Mouse (Mus musculus) forebrain, embryonic 11.5 days (tissue): Measurements from ENCODE around the gene Suco. TPM values are rescaled to one million over a fixed set of nuclear protein-coding genes. Genes with fewer than 3 reads are reported as not detected.

Experiments
- ATAC-seq: fragments of 200-750 bp; cut with Nextera tagmentation; replicated peaks from 2 replicates; pipeline ENCODE4 v1.8.0; 2017; ENCODE audit warnings: moderate TSS enrichment; ENCODE audit not compliant: low FRiP score
- DNase-seq: peaks from one replicate; pipeline ENCODE4 v3.0.0-alpha.2; 2017; ENCODE audit warnings: low spot score
- H3K27ac ChIP-seq: fragments of 300-500 bp; sonication (generic); 2 replicates; pipeline ENCODE4 v1.5.1; 2014; ENCODE audit warnings: low read depth, low read length
- H3K27me3 ChIP-seq: fragments of 300-500 bp; sonication (generic); 2 replicates; pipeline ENCODE4 v1.6.1; 2014; ENCODE audit warnings: mild to moderate bottlenecking, low read length, mixed read lengths; ENCODE audit not compliant: control insufficient read depth, insufficient read depth
- H3K36me3 ChIP-seq: fragments of 300-500 bp; sonication (generic); 2 replicates; pipeline ENCODE4 v1.6.1; 2014; ENCODE audit warnings: mild to moderate bottlenecking, low read length, moderate library complexity, mixed read lengths; ENCODE audit not compliant: control insufficient read depth, insufficient read depth
- H3K4me1 ChIP-seq: fragments of 300-500 bp; sonication (generic); replicated peaks from 2 replicates; pipeline ENCODE4 v1.6.1; 2014; ENCODE audit warnings: low read length, mixed read lengths; ENCODE audit not compliant: control insufficient read depth, insufficient read depth
- H3K4me2 ChIP-seq: fragments of 300-500 bp; sonication (generic); 2 replicates; pipeline ENCODE4 v1.6.1; 2014; ENCODE audit warnings: low read depth, mild to moderate bottlenecking, low read length, moderate library complexity, mixed read lengths; ENCODE audit not compliant: severe bottlenecking
- H3K4me3 ChIP-seq: fragments of 300-500 bp; sonication (generic); 2 replicates; pipeline ENCODE4 v1.5.1; 2014; ENCODE audit warnings: low read depth, low read length
- H3K9ac ChIP-seq: fragments of 300-500 bp; sonication (generic); 2 replicates; pipeline ENCODE4 v1.6.1; 2014; ENCODE audit warnings: low read length
- H3K9me3 ChIP-seq: fragments of 300-500 bp; sonication (generic); 2 replicates; pipeline ENCODE4 v1.6.1; 2016; ENCODE audit warnings: low read length, mixed read lengths; ENCODE audit not compliant: control insufficient read depth
- WGBS: fragments of 180-500 bp; shearing (Covaris S2); extraction: QIAGEN DNeasy Blood & Tissue Kit; methylation state at CpG from one replicate; pipeline ENCODE4 v1.1.7; 2014; 5-methylcytosine and 5-hydroxymethylcytosine counted together
- polyA plus RNA-seq: library from polyadenylated mRNA; unstranded; fragments of >200 nt; fragmentation: Nextera tagmentation; extraction: Ambion mirVana; gene quantifications from 2 replicates; pipeline ENCODE4 v1.2.1, GENCODE M21; 2014

Suco gene
- polyA plus RNA-seq, result 28.2 and 34.0 TPM in 2 replicates

DNA sequence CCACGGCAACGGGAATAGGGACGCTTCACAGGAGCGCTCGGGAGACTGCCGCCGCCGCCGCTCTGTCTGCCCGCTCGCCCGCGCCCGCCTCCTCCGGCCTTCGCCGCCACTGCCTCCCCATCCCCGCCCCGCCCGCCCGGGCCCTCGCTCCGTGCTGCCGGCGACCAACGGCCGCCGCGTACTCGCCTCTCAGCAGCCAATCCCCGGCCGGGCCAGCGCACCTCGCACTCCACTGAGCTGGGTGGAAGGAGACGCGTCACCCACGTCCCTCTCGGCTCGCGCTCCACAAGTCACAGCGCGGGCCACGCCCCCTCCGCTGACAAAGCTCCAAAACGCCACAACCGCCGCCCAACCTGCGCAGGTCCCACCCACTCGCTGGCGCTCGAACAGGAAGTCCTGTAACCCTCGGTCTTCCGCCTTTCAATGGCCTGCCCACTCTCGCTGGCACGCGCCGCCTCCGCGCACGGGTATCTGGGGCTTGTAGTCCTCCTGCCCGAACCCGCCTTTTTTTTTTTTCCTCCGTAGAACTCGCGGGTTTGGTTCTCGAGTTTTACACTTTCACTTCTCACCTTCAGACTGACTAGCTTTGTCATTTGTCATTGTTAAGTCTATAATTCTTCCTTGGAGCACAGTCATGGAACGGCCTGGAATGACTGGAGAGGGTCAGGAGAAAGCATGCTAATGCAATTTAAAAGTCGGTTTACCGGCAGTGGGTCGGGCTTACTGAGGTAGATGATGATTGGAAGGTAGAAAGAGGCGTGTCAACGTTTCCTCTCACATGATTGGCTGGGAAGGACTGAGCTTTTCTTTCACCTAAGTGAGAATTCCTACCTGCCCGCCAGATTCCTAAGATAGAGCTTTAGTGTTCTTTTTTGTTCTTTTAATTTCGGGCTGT, at the start of gene Suco:
Gene Suco (minus strand): TSS at position 130 of the 895 bp plus-strand sequence.
- H3K36me3 ChIP-seq, result no peaks in the 10 kb centered on the region
- peak within 1 kb of the TSS; percentile 82 for H3K4me3 ChIP-seq
- H3K4me1 ChIP-seq, result peaks cover 3% of the 10 kb centered on the region; the same call in 1 of the 2 replicates
- H3K27me3 ChIP-seq, result no peaks in the 10 kb centered on the region
- ATAC-seq (peak; percentile 98), DNase-seq (peak; percentile 99)
- under 1% methylated on average over 67 of the region's 74 CpGs for WGBS
- H3K9ac ChIP-seq, result peak within 1 kb of the TSS; percentile 84
- no peaks in the 10 kb centered on the region for H3K9me3 ChIP-seq
- peak within 1 kb of the TSS; percentile 81 for H3K4me2 ChIP-seq
- peak within 1 kb of the TSS; percentile 96 for H3K27ac ChIP-seq

DNA sequence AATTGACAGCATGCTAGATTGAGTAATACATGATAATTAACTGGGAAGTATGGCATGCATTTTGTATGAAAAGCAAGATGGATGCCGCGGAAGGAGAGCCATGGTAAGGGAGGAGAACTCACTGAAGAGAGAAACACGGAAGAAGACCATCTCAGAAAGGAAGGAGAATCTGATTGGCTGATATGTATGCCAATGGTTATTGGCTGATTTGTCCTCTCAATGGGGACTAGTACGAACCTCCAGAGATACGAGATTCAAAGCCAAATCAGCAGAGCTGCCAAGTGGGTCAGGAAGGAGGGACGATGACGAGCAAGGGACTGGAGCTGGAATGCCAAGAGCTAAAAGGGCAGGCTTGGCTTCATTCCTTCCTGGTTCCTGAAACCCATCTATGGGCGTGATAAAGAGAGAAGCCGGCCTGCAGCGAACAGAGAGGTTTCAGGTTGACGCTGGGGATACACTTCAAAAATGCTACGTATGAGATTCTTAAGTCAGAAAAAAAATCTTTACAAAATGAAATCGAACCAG, 48.9 kb upstream of the Suco start:
- WGBS, result 88% methylated on average over 13 of the region's 13 CpGs

DNA sequence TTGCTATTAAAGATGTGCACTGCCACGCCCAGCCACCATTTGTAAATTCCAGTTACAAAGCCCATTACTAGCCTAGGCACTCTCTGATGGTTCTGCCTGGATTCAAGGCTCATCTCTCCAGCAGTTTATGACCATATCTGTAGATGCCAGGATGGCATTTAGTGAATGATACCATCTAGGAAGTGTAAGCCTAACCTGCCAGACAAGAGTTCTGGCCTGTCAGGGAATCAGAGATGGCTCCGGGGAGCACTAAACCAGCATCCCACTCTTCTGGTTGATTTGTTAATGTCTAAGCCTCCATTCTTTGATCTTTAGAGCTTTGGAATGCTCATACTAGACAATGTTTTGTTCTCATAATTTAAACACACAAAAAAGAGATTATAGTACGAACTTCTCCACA, 47.8 kb upstream of the Suco start:
- Histone ChIP-seq H3K4me2 (no peak overlapping the region), H3K27ac (no peak overlapping the region), H3K36me3 (no peaks in the 10 kb centered on the region), H3K4me1 (no peaks in the 10 kb centered on the region), H3K4me3 (no peak overlapping the region), H3K9me3 (no peaks in the 10 kb centered on the region), H3K9ac (no peak overlapping the region), H3K27me3 (no peaks in the 10 kb centered on the region)
- ATAC-seq (no peak), DNase-seq (no peak)
- WGBS, result 59% methylated on average over 3 of the region's 3 CpGs

More for the DNA sequence above, 48.9 kb upstream of the Suco start:
- DNase-seq (no peak), ATAC-seq (no peak)
- Histone ChIP-seq H3K27me3 (no peaks in the 10 kb centered on the region), H3K4me3 (no peak overlapping the region), H3K9me3 (no peaks in the 10 kb centered on the region), H3K4me1 (no peaks in the 10 kb centered on the region), H3K4me2 (no peak overlapping the region), H3K36me3 (no peaks in the 10 kb centered on the region), H3K27ac (no peak overlapping the region), H3K9ac (no peak overlapping the region)

DNA sequence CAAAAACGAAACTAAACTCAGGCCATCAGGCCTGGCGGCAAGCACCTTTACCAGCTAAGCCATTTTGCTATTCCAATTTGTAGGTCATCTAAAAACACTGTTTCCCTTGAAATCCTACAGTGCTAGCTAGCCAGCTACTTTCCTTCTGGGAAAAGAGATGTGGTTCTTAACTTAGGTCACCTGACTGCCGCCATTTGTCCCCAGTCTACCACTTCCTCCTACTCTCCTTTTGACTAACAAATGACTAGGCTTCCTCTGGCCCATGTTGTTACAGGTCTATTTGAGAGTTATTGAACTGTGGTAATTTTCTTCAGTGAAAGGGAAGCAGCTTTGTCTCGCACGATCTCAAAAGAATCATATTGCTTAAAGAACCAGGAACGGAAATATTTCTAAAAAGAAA, 45.4 kb upstream of the Suco start:
- 74% methylated on average over 6 of the region's 6 CpGs for WGBS
- no peak overlapping the region for H3K4me2 ChIP-seq

DNA sequence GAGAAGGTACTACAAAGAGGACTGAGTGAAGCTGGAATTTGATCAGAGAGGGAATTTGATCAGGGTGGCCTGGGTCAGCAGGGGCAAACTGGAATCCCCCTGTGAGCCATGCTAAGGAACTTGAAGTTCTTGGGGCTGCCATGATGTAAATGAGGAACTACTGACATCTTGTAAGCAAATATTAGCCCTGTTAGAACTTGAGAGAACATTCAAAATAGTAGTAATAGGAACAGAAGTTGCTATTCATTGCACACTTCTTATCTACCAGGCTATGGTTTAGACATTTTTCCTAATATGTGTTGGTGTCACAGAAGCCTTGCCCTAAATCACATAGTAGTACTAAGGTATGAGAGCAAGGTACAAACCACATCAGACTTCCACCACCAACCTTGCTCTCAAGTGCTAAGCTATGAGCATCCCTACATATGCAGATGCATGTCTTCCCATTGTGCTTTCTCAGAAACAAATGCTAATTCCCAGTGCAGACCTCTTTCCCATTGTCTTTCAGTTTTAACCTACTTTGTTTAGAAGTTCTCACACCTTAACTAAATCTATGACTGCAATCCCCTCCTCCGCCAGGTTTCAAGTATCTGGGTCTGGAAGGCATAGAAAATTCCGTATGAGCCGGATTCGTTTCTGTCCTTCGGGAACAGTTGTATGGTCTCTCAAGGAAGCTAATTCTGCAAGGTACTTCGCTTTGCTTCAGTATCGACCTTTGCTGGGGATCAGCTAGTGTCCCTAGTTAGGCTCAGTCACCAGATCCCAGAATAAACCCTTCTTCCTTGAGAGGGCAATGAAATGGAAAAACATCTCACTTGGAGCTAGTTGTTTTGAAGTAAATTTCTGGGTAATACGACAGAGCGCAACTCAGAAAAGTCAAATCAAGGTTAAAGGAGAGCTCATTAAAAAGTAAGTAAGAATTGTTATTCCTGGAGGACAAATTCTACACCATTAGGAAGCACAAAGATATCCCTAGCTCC, 44.3 kb upstream of the Suco start:
- Histone ChIP-seq H3K27me3 (no peaks in the 10 kb centered on the region), H3K4me3 (no peak overlapping the region), H3K36me3 (no peaks in the 10 kb centered on the region), H3K9me3 (no peaks in the 10 kb centered on the region), H3K4me1 (no peaks in the 10 kb centered on the region), H3K27ac (no peak overlapping the region), H3K4me2 (no peak overlapping the region), H3K9ac (no peak overlapping the region)
- no peak for DNase-seq
- ATAC-seq, result no peak
- 78% methylated on average over 9 of the region's 9 CpGs for WGBS

More for the DNA sequence above, 45.4 kb upstream of the Suco start:
- H3K4me1 ChIP-seq, result no peaks in the 10 kb centered on the region
- H3K4me3 ChIP-seq, result no peak overlapping the region
- H3K9ac ChIP-seq, result no peak overlapping the region
- no peaks in the 10 kb centered on the region for H3K27me3 ChIP-seq
- ATAC-seq, result no peak
- no peak for DNase-seq
- no peaks in the 10 kb centered on the region for H3K9me3 ChIP-seq
- H3K36me3 ChIP-seq, result no peaks in the 10 kb centered on the region
- H3K27ac ChIP-seq, result no peak overlapping the region

DNA sequence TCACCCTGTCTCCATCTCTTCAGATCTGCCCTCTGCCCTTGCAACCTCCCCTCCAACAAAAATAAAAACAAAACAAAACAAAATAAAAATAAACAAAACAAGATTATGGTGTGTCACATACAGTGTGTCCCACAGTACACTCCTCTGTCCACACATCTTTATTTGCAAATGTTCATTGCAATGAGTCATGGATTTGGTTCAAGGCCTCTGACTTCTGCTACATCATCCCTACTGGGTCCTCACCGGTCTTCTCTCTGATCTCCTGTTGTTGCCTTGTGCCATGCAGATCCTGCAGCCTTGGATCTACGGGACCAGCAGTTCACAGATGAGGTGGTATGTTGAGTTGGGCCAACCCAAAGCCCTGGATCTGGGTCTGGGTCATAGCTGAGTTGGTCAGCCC, 43.1 kb upstream of the Suco start:
- no peaks in the 10 kb centered on the region for H3K4me1 ChIP-seq
- ATAC-seq (no peak), DNase-seq (no peak)
- H3K9ac ChIP-seq, result no peak overlapping the region
- no peaks in the 10 kb centered on the region for H3K27me3 ChIP-seq
- H3K9me3 ChIP-seq, result no peaks in the 10 kb centered on the region
- no peak overlapping the region for H3K27ac ChIP-seq
- H3K4me2 ChIP-seq, result no peak overlapping the region
- H3K36me3 ChIP-seq, result no peaks in the 10 kb centered on the region
- 92% methylated on average over 2 of the region's 2 CpGs for WGBS
- H3K4me3 ChIP-seq, result no peak overlapping the region

DNA sequence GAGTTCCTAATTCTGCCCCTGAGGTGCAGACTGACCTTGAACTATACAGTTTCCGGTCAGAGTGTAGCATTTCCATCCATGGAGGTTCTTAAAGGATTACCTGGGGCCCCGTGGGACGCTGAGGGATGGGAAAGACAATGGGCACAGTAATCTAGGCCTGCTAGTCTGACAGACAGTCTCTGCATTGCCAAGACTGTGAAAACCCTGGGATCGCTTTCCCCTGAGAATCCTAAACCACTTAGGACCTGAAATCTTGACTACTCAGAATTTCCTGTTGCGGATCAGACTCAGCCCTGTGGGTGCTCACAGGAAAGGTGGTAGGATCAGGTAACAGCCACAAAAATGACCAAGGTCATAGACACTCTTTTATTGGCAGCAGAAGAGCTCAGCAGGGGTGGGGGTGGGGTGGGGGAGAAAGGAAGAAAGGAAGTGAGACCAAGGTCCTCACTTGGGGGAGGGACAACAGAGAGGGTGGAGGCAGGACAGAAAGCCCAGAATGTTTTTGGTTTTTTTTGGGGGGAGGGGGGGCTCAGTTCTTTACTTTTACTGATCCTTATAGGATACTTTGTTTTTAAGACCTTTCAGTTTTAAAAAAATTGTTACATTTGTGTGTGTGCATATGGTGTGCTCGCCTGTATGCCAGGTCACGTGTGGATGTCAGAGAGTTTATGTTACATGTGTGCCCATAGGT, 42.3 kb upstream of the Suco start:
- Histone ChIP-seq H3K4me2 (no peak overlapping the region), H3K9ac (no peak overlapping the region), H3K27me3 (no peaks in the 10 kb centered on the region), H3K9me3 (no peaks in the 10 kb centered on the region), H3K36me3 (no peaks in the 10 kb centered on the region), H3K4me3 (no peak overlapping the region), H3K4me1 (no peaks in the 10 kb centered on the region), H3K27ac (no peak overlapping the region)
- no peak for ATAC-seq
- WGBS, result 44% methylated on average over 7 of the region's 7 CpGs
- no peak for DNase-seq

DNA sequence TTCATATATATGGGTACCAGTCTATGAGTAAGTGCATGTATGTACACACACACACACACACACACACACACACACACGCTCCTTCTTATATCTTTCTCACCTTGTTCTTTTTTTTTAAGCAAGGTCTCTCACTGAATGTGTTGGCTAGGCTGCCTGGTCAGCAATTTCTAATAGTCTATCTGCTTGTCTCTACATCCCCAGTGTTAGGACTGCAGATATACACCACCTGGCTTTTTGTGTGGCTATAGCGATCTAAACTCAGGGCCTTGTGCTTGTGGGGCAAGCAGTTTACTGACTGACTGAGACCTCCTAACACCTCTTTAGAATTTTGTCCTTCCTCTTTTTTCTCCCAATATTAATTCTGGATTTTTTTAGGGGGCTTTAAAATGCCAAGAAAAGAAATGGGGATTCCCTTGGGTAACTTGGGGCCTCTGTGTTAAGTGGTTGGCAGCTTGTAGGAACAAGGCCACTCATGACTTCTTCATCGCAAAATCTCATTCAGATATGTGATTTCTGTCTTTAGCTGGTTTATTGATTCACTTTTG, 41.5 kb upstream of the Suco start:
- no peak for ATAC-seq
- WGBS, result 88% methylated on average over 3 of the region's 3 CpGs
- Histone ChIP-seq H3K4me1 (no peaks in the 10 kb centered on the region), H3K27me3 (no peaks in the 10 kb centered on the region), H3K9me3 (no peaks in the 10 kb centered on the region), H3K4me3 (no peak overlapping the region), H3K9ac (no peak overlapping the region), H3K27ac (no peak overlapping the region), H3K4me2 (no peak overlapping the region), H3K36me3 (no peaks in the 10 kb centered on the region)
- DNase-seq, result no peak
